Mouse (Mus musculus): ENCODE data around the gene Daglb. TPM values are rescaled to one million over a fixed set of nuclear protein-coding genes. Genes with fewer than 3 reads are reported as not detected.
A peak's percentile ranks its signal among the peaks of the same experiment; 100 is the strongest.
"Not testable (repeated sequence)": the region's sequence is repeated elsewhere in the genome, so short reads cannot be mapped to it uniquely, and the experiment has no call there.

The Daglb gene
- total RNA-seq, 2 experiments from 2014 or later: 29.1 TPM

- no peak for DNase-seq (ENCODE audit: low spot score in 2 of 2)
Measured at GRCm38 (mm10) chr5:143484955-143485354, 20.6 kb downstream of the Daglb start.

GRCm38 (mm10) chr5:143487193-143487592, 22.8 kb downstream of the Daglb start:
- DNase-seq (ENCODE audit: low spot score in 2 of 2): peak in 1 of 2 experiments; percentile 67

DNA sequence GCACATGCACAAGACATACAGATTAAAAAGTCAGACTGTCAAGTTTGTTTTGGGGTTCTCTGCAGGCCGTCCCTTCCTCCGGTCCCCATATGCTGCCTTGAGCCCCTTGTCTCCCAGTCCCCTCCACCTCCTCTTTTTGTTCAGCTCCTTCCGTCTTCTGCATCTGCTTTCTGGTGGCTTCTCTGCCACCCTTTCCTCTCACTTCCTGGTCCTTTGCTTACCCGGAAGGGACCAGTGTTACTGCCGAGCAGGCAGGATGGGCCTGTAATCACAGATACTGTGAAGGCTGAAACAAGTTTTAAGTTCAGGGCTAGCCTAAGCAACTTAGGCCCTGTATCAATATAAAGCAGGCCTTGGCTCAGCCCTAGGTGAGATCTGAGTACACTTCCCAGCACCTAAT, 23.6 kb downstream of the Daglb start:
- no peak for DNase-seq (ENCODE audit: low spot score in 2 of 2)

- DNase-seq (ENCODE audit: low spot score in 2 of 2): no peak
Measured at GRCm38 (mm10) chr5:143489749-143490342, 25.5 kb downstream of the Daglb start.

GRCm38 (mm10) chr5:143491736-143492135, 27.4 kb downstream of the Daglb start:
- DNase-seq (ENCODE audit: low spot score in 2 of 2): no peak

DNA sequence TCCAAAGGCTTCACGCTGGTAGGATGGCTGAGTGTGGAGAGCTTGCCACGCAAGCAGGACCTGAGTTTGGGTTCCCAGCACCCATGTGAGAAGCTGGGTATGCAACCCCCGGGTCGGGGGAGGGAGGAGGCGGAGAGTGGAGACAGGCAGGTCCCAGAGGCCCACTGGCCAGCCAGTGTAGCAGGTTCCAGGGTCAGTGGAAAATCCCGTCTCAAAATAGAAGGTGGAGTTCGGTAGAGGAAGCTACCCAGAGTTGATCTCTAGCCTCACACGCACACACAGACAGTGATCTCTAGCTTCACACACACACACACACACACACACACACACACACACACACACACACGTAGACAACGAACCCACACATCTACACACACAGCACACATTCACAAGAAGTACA, 28.8 kb downstream of the Daglb start:
- DNase-seq (ENCODE audit: low spot score in 2 of 2): no peak

DNA sequence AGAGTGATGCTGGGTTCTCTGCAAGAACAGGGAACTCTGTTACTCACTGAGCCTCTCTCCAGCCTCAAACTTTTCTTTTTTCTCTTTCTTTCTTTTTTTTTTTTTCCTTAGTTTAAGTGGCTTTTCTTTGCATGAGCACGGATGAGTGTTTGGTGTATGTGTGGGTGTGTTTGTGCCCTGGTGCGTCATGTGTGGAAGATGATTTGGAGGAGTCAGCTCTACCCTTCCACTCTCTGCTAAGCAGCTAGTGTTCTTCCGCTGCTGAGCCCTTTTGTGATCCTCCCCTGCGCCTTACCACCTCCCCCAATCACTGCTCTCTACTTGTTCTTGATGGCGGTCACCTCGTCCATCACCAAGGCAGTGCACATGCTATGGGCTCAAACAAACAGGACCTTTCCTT, 31.3 kb downstream of the Daglb start:
- no peak for DNase-seq (ENCODE audit: low spot score in 2 of 2)

GRCm38 (mm10) chr5:143497451-143497850, 33.1 kb downstream of the Daglb start:
- DNase-seq (ENCODE audit: low spot score in 2 of 2): no peak

GRCm38 (mm10) chr5:143499197-143499596, 34.8 kb downstream of the Daglb start:
- no peak for DNase-seq (ENCODE audit: low spot score in 2 of 2)

DNA sequence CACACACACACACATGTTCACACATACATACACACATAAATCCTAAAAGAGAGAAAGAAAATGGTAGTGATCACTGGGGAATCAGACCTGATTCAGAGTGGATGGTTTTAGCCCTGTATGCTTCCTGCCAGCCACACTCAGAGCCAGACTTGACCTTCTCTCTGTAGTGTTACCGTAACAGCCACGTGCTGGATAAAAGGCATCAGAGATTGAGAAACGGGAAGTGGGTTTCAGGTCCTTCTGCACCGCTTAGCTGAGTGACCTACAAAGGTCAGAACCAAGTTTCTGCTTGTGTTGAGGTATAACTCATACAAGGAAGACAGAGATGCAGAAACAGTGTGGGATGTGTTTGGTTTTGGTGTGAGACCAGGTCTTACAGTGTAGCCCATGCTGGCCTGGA, 35.3 kb downstream of the Daglb start:
- no peak for DNase-seq (ENCODE audit: low spot score in 2 of 2)

GRCm38 (mm10) chr5:143500711-143501110, 36.3 kb downstream of the Daglb start:
- not testable (repeated sequence) for DNase-seq (ENCODE audit: low spot score in 2 of 2)

GRCm38 (mm10) chr5:143501140-143501539, 36.8 kb downstream of the Daglb start:
- no peak for DNase-seq (ENCODE audit: low spot score in 2 of 2)

GRCm38 (mm10) chr5:143501649-143502048, 37.3 kb downstream of the Daglb start:
- DNase-seq (ENCODE audit: low spot score in 2 of 2): no peak

DNA sequence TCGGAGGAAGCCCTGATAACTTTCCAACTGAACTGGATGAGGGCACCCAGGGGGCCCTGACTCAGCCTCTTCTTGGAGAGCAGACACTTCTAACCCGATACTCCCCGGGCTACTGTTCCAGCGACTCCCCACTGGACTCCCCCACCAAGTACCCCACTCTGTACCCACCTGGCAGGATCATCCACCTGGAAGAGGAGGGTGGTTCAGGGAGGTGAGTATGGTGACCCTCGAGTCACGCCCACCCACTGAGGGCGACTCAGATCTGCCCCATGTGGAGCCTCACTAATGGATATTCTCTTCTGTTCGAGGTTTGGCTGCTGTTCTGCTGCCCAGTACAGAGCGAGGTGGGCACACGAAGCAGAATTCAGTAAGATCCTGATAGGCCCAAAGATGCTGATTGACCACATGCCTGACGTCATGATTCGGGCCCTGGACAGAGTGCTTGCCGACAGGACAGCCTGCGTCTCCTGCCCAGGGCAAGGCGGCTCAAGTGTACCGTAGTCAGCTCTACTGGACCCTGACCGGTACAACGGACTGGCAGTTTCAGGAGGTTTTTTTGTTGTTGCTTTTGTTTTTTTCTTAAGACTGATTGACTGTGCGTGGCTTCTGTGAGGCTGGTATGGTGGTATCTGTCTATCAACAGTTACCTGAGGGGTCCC, 38.6 kb downstream of the Daglb start:
- no peak for DNase-seq (ENCODE audit: low spot score in 2 of 2)

DNA sequence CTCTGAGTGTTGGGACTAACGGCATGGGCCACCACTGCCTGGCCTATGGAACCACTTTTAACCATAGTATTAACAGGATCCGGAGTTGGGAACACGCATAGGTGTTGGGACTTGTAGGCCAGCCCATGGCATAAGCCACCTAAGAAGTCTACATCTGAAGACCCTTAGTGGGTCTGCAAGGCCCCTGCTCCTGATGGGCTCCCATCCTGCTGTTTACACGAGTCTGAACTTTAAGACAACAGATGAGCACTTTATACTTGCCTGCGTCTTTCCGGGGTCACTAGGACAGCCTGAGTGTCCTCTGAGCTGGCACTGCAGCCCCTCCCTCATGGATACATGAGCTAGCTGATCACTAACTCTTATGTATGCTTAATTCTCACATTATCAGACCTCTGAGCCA, 39.4 kb downstream of the Daglb start:
- DNase-seq (ENCODE audit: low spot score in 2 of 2): no peak

DNA sequence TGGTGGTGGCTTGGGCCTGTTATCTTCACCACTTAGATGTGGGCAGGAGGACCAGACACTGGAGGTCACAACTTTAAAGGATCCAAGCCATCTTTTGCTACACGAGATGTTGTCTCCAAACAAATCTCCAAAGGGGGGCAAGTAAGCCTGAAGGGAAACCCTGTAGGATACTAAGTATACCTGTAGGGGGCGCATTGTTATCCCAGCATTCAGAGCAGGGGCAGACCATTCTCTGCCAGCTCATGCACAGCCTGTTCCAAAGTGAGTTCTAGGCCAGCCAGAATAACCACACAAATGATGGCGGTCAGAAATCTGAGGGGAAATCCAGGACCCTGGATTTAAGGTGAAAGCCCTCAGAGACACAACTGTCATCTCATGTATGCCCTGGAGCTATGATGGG, 40.1 kb downstream of the Daglb start:
- no peak for DNase-seq (ENCODE audit: low spot score in 2 of 2)

DNA sequence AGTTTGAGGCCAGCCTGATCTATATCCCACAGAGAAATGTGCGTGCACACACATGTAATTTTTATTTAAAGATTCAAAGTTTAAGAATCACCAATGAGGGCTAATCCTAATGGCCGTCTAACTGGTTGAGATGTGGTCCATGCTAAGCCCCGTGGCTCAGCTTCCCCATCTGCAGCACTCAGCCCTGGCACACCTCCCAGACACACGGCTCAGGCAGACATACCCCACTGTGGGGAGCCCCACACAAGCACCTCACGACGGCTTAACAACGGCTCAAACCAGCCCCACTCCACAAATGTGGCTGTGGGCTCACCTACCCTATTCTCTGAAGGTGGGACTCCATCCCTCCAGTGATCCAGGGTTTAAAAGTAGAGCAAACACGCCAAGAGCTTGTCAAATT, 40.7 kb downstream of the Daglb start:
- no peak for DNase-seq (ENCODE audit: low spot score in 2 of 2)

GRCm38 (mm10) chr5:143505545-143505944, 41.2 kb downstream of the Daglb start:
- no peak for DNase-seq (ENCODE audit: low spot score in 2 of 2)

- DNase-seq (ENCODE audit: low spot score in 2 of 2): no peak
Measured at GRCm38 (mm10) chr5:143509294-143509693, 44.9 kb downstream of the Daglb start.

DNA sequence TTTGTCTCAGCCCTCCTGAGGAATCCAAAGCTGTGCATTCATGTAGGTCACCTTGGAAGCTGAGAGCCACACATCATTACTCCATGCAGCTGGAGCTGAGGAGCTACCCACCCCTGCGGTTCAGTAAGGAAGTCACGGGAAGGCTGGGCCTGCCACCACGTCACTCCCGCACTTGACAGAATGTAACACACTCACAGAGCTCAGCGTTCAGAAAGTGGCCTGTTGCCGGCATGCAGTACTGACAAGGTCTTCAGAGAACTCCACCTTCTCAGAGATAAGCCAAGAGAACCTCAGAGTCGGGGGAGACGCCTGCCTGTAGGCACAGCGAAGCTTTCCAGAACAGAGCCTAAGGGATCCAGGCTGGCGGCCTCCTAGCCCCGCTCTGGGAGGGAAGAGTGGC, 45.4 kb downstream of the Daglb start:
- no peak for DNase-seq (ENCODE audit: low spot score in 2 of 2)

DNA sequence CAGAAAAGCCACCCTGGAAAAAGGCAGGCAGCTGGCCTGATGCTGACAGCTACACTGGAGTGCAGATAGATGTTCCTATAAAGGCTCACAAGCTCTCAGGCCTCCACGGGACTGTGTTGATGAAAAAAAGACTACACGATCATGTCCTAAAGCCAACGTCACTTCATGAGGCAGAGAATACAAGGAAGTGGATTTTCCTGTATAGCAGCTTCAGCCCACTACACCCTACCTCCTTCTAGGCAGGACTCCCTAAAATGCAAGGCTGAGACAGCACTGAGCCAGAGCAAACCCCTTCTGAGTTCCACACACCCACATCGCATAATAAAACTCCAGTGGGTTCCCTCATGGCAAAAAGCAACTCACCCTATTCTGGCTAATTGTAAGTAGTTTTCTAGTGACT, 47.2 kb downstream of the Daglb start:
- DNase-seq (ENCODE audit: low spot score in 2 of 2): no peak

- DNase-seq (ENCODE audit: low spot score in 2 of 2): no peak
Measured at GRCm38 (mm10) chr5:143512305-143512704, 47.9 kb downstream of the Daglb start.

GRCm38 (mm10) chr5:143514878-143515277, 50.5 kb downstream of the Daglb start:
- no peak for DNase-seq (ENCODE audit: low spot score in 2 of 2)
